Mouse (Mus musculus) adrenal gland, postnatal 4 days (tissue): ENCODE measurements at regions not wholly inside any gene's neighbourhood (a gene's known extent, or its start where the extent isn't known, plus 50 kb on each side); places are given as distances from the start of the nearest gene placed in this dataset.

Experiments used
- DNase-seq, 2 experiments: peaks; one replicate each; pipeline ENCODE4 v3.0.0; 2021 to 2022; ENCODE audit warnings: low spot score in 2 of 2, mixed read lengths in 2 of 2

GRCm38 (mm10) chr2:157633286-157633685 is 62.2 kb upstream of the Blcap start:
- DNase-seq: no peak

DNA sequence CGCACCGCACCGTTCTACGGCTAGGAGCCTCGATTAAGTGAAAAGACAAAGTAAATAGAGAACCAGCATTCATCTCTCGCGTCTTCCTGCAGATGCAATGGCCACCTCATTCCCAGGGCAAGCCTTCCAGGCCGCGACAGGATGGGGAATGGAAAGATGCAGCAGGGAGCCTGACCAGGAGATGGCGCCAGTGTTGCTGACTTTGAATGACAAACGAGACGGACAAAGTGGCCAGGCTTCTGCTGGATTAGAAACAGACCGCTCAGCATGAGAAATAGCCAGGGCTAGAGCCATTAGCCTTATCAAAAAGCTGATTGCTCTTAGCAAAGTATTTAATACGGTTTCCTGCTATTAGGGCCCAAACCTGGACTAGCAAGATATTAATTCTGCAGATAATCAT is 64.6 kb upstream of the Blcap start:
- DNase-seq: peak; percentile 69 to 84

DNA sequence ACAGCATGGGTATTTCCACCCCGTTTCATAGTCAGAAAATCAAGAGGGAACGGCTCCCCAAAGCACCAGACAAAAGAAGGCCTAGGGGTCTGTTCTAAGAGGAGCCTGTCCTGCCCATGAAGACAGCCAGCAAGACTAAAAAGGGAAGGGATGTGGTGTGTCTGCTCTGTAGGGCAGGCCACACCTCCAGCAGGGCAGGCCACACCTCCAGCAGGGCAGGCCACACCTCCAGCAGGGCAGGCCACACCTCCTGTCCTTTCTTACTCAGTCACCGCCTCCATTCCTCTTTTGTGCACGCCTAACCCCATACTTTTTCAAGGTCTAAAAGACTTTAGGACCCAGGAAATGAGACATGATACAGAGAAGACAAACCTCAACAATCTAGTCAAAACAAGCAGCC is 69.8 kb upstream of the Blcap start:
- DNase-seq: no peak

DNA sequence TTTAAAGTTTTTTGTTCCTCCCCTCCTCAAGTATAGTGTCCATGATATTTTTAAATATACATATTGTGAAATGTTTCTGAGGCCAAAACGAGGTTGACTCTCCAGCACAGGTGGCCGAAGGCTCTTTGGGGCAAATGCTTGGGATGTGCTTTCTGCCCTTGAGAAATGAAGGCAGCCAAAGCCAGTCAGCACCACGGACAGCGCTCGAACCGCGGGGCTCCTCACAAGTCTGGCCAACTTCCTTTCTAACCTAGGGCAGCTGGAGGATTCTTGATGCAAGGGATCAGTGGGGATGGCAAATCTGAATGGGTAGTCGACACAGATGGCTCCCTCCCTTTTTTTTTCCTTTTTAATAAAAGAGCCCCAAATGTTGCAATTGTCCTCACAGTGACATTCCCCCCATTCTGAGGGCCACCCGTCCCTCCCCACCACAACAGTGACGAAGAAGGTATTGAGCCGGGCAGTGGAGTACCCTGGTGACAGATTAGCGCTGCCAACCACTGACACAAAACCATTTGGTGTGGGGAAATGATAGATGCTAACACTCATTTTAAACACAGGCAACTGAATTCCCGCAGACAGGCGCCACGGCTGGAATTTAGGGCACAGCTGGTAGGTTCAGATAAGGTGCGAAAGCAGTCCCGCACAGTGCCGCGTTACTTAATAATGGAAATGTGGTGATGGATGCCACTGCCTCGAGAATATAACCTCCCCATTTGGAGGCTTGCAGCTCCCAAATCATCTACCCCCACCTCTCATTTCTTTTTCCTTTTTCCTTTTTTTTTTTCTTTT is 73.4 kb upstream of the Ctnnbl1 start:
- DNase-seq: peak in 1 of 2 experiments; percentile 18

DNA sequence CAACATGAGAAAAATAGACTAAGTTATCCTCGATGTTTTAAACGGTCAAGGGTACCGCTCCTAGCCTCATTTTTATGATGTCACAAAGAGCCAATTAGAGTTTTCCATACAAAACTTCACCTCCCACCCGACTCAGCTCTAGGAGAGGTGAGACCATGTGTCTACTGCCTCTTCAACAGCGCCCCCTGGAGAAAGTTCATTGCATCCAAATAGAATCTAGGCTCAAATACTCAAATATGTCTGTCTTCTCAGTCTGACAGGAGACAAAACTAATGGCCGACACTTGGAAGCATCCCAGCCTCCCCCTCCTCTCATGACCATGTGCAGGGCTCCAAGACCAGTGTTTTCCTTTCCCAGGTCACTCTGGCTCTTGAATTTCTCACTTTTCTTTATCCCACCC is 72.7 kb upstream of the Ctnnbl1 start:
- DNase-seq: no peak

GRCm38 (mm10) chr2:157670191-157670590 is 67.0 kb upstream of the Ctnnbl1 start:
- no peak for DNase-seq

DNA sequence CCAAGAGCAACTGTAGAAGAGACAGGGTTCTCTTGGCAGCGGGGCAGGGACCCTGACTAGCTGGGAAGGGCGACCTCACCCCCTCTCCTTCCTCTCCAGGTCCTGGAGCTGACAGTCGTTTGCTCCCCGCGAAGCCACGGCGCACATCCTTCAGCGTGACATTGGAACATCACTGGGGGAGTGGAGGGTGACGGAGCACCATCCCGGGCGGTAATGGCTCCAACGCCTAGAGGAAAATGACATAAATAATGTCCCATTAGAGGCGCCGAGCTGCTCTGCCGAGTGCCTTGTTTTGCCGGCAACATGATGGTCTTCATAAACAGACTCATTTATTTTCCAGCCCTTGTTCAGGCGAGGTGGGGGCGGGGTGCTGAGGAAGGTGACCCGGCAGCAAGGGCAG is 62.3 kb upstream of the Ctnnbl1 start:
- no peak for DNase-seq

- DNase-seq: no peak
Measured at GRCm38 (mm10) chr2:157676396-157677176, 60.6 kb upstream of the Ctnnbl1 start.

DNA sequence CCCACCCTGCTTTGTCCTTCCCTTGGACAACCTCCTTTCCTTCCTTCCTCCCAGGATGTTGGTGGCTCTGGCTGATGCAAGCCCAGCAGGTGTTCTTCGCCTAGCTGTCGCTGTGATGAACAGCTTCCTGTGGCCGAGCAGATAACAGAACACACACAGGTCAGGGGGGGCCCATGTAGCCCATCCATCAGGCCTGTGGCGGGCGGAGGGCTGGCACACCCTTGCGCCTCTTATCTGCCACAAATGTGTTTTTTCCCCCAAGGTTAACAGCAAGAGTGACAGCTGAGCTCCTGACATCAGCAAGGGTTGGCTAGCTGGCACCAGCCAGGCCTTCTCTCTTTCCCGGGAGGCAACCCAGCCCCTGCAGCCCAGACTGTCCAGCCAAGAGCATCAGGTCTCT is 59.9 kb upstream of the Ctnnbl1 start:
- DNase-seq: no peak

- no peak for DNase-seq
Measured at GRCm38 (mm10) chr2:157681931-157682330, 55.3 kb upstream of the Ctnnbl1 start.
